Mouse (Mus musculus) lung, postnatal 0 days (tissue): ENCODE results near the gene Clec14a.

Experiments
- CTCF ChIP-seq: IDR thresholded peaks from 2 replicates; pipeline ENCODE4 v1.5.1; 2016; ENCODE audit warnings: antibody characterized with exemption, mild to moderate bottlenecking
- EP300 ChIP-seq: IDR thresholded peaks from 2 replicates; pipeline ENCODE4 v1.6.1; 2016; ENCODE audit warnings: antibody characterized with exemption, mild to moderate bottlenecking, control low read depth

- TF ChIP-seq CTCF: no peak
- TF ChIP-seq EP300: peak; percentile 71
These were observed 27.9 kb upstream of the Clec14a start for GRCm38 (mm10) chr12:58296980-58297379.
